Mouse (Mus musculus) stomach, postnatal 0 days (tissue): ENCODE results near the gene Lipc. TPM values are rescaled to one million over a fixed set of nuclear protein-coding genes. Genes with fewer than 3 reads are reported as not detected.

ENCODE experiments used
- ATAC-seq: fragments of 200-750 bp; cut with Nextera tagmentation; 2 replicates; pipeline ENCODE4 v1.8.0; 2017; ENCODE audit not compliant: low FRiP score, low TSS enrichment
- DNase-seq: peaks from one replicate; pipeline ENCODE4 v3.0.0-alpha.2; 2016; ENCODE audit warnings: low spot score
- H3K27ac ChIP-seq: fragments of 300-500 bp; sonication (generic); replicated peaks from 2 replicates; pipeline ENCODE4 v1.5.1; 2014; ENCODE audit warnings: mild to moderate bottlenecking, control low read depth
- H3K27me3 ChIP-seq: fragments of 300-500 bp; sonication (generic); 2 replicates; pipeline ENCODE4 v1.6.1; 2014; ENCODE audit warnings: low read length; ENCODE audit not compliant: control insufficient read depth, insufficient read depth
- H3K36me3 ChIP-seq: fragments of 300-500 bp; sonication (generic); 2 replicates; pipeline ENCODE4 v1.6.1; 2014; ENCODE audit warnings: low read length, mixed read lengths; ENCODE audit not compliant: control insufficient read depth, insufficient read depth
- H3K4me1 ChIP-seq: fragments of 300-500 bp; sonication (generic); replicated peaks from 2 replicates; pipeline ENCODE4 v1.6.1; 2014; ENCODE audit warnings: antibody characterized with exemption; ENCODE audit not compliant: control insufficient read depth, insufficient read depth
- H3K4me2 ChIP-seq: fragments of 300-500 bp; sonication (generic); replicated peaks from 2 replicates; pipeline ENCODE4 v1.6.1; 2014; ENCODE audit warnings: low read depth, mild to moderate bottlenecking, control low read depth, moderate library complexity
- H3K4me3 ChIP-seq: fragments of 300-500 bp; sonication (generic); 2 replicates; pipeline ENCODE4 v1.5.1; 2014; ENCODE audit warnings: low read depth, low read length, control low read depth
- H3K9ac ChIP-seq: fragments of 300-500 bp; sonication (generic); 2 replicates; pipeline ENCODE4 v1.6.1; 2014; ENCODE audit warnings: mild to moderate bottlenecking, low read length, control low read depth, mixed read lengths
- H3K9me3 ChIP-seq: fragments of 300-500 bp; sonication (generic); 2 replicates; pipeline ENCODE4 v1.6.1; 2016; ENCODE audit warnings: low read length; ENCODE audit not compliant: control insufficient read depth
- CTCF ChIP-seq: IDR thresholded peaks from 2 replicates; pipeline ENCODE4 v1.5.1; 2016; ENCODE audit warnings: antibody characterized with exemption, low read depth, mild to moderate bottlenecking, moderate library complexity
- EP300 ChIP-seq: optimal IDR thresholded peaks from 2 replicates; pipeline ENCODE3; 2016; ENCODE audit warnings: antibody characterized with exemption
- WGBS: fragments of 180-500 bp; shearing (Covaris S2); extraction: QIAGEN DNeasy Blood & Tissue Kit; methylation state at CpG from one replicate; pipeline ENCODE4 v1.1.7; 2014; 5-methylcytosine and 5-hydroxymethylcytosine counted together
- polyA plus RNA-seq: library from polyadenylated mRNA; unstranded; fragments of >200 nt; fragmentation: Nextera tagmentation; extraction: Ambion mirVana; gene quantifications from 2 replicates; pipeline ENCODE4 v1.2.1, GENCODE M21; 2015

Lipc gene
- polyA plus RNA-seq, 1 experiment from 2014 or later, result 1.2 TPM

DNA sequence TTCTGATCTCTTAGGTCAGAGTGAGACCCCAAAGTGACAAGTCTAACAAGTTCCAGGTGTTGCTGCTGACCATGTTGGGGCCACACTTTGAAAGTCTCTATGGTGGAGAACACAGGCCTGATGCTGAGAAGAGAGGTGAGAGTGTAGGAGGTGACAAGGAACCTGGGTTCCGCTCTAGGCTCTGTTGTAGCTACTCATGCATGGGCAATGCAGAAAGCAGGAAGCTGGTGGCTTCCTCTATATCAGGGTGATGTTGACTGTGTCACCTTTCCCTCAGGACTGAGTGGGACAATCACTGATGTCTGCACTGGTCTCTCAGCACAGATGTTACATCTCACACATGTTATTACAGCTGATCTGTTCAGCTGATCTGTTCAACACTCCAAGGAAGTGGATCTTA is 57.8 kb downstream of the Lipc start:
- Histone ChIP-seq H3K4me3 (no peak overlapping the region), H3K9ac (no peak overlapping the region), H3K4me1 (no peaks in the 10 kb centered on the region), H3K9me3 (no peaks in the 10 kb centered on the region), H3K27ac (no peak overlapping the region), H3K36me3 (no peaks in the 10 kb centered on the region), H3K4me2 (no peak overlapping the region), H3K27me3 (no peaks in the 10 kb centered on the region)
- 100% methylated on average over 1 of the region's 1 CpGs for WGBS
- ATAC-seq (no peak), DNase-seq (no peak)
- TF ChIP-seq EP300, result no peak
- no peak for TF ChIP-seq CTCF

DNA sequence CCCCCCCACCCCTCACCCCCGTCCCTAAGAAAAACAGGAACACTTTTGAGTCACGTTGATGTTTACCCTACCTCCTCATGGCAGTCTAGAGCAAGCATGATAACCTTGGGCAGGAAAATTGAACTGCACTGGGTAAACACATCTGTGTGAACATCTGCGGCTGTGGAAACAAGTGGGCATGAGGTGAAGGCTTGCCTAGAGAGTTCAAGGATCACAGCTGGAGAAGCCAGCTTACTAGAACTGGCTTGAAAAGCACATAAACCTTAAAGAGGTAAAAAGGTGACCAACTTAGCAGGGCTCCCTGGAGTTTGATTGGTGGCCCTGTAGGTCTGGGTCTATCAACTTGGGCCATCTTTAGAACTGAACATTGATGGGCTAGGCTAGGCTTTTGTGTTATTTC is 58.5 kb downstream of the Lipc start:
- no peak overlapping the region for H3K4me2 ChIP-seq
- 28% methylated on average over 3 of the region's 3 CpGs for WGBS
- H3K36me3 ChIP-seq, result no peaks in the 10 kb centered on the region
- H3K9me3 ChIP-seq, result no peaks in the 10 kb centered on the region
- no peak overlapping the region for H3K4me3 ChIP-seq
- ATAC-seq, result no peak
- TF ChIP-seq EP300, result no peak
- TF ChIP-seq CTCF, result no peak
- peak; percentile 38 for DNase-seq
- 0 out of 2 replicates have a peak overlapping the region, but pooled peaks have one; percentile 9 for H3K27ac ChIP-seq
- H3K4me1 ChIP-seq, result no peaks in the 10 kb centered on the region
- H3K9ac ChIP-seq, result no peak overlapping the region
- no peaks in the 10 kb centered on the region for H3K27me3 ChIP-seq

DNA sequence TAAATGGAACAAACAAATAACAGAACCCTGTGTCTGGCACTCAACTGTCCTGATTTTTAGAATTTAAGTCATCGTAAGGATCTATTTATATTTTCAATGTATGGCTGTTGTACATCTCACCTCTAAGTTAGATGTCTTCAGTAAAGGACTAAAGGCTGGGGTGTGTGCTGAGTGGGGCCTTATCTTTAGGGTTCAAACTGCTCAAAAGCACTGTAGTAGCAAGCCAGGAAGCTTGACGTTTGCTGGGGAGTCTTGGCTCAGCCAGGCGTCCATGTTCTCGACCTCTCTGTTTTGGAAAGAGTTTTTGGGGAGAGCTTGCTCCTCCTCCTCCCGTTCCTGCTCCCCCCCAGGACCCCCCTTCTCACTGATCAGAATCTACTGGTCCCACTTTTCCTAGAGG is 59.4 kb downstream of the Lipc start:
- H3K9ac ChIP-seq, result no peak overlapping the region
- ATAC-seq (no peak), DNase-seq (peak; percentile 12)
- WGBS, result 79% methylated on average over 5 of the region's 5 CpGs
- no peaks in the 10 kb centered on the region for H3K4me1 ChIP-seq
- TF ChIP-seq CTCF, result no peak
- no peak for TF ChIP-seq EP300
- no peaks in the 10 kb centered on the region for H3K9me3 ChIP-seq
- H3K27ac ChIP-seq, result 0 out of 2 replicates have a peak overlapping the region, but pooled peaks have one; percentile 0
- H3K36me3 ChIP-seq, result no peaks in the 10 kb centered on the region
- no peaks in the 10 kb centered on the region for H3K27me3 ChIP-seq
- no peak overlapping the region for H3K4me2 ChIP-seq
- H3K4me3 ChIP-seq, result no peak overlapping the region

DNA sequence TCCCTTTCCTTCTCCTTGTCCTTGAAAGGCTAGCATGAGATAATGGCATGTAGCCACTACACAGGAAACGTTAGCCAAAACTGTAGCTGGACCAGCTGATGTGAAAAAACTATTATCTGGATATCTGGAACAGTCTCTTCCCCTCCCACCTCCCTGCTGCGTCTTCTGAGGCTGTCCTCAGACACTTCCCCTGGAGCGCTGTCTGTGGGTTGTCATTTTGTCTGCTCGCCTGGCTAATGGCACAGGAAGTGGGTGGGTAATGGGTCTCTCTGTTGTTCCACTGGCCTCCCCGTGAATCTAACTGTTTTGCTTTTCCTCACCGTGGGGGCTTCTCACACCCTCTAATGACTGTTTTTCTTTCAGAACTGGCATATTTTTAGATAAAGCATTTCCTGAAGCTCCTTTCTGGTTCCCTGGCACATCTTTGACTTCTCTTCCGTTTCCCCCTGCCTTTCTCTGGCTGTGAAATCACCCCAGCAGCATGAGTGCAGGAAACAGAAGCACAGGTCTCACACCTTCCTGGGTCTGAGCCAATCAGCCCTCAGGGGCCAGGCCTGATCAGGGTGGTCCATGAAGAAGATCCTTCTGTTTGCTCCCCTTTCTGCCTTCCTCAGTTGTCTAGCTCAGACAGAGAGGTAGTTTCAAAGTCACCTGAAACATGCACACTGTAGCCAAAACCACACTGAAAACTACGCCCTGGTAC is 60.4 kb downstream of the Lipc start:
- DNase-seq (no peak), ATAC-seq (no peak)
- 50% methylated on average over 8 of the region's 8 CpGs for WGBS
- 0 out of 2 replicates have a peak overlapping the region, but pooled peaks have one; percentile 8 for H3K27ac ChIP-seq
- H3K9ac ChIP-seq, result no peak overlapping the region
- no peaks in the 10 kb centered on the region for H3K27me3 ChIP-seq
- H3K9me3 ChIP-seq, result no peaks in the 10 kb centered on the region
- no peak overlapping the region for H3K4me2 ChIP-seq
- H3K4me1 ChIP-seq, result no peaks in the 10 kb centered on the region
- no peak overlapping the region for H3K4me3 ChIP-seq
- no peaks in the 10 kb centered on the region for H3K36me3 ChIP-seq
- TF ChIP-seq CTCF (no peak), EP300 (no peak)

DNA sequence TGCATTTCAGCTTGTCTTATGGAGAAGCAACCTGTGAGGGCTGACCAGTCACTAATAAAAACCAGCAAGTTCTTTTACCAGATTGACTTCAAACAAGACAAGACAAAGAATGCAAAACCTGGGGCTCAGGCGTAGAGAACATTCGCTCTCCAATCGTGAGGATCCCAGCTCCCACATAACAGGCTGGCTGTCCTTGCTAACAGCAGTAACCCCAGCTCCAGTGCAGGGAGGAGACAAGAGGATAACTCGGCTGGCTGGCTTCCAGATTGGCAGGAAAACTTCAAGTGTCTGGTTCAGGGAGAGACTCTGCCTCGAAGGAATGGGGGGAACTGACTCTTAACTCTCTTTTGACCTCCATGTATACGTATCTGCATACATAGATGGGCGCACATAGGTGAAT is 61.3 kb downstream of the Lipc start:
- ATAC-seq, result no peak

DNA sequence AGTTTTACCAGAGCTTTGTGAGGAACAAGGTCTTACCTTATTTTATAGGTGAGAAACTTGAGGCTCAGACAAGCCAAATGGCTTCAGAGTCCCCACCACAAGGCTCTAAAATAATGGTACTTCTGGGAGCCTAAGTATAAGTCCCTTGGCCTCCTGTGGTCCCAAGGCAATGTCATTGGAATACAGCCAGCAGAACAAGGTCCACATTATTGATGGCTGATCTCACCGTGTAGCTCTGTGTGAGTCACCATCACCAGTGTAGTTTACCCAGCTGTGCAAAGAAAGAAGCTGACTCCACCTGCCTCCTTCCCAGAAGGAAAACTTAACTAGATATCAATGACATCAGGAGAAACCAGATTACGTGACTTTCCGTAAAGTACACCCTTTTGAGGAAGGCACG is 63.1 kb downstream of the Lipc start:
- Histone ChIP-seq H3K9ac (no peak overlapping the region), H3K4me2 (no peak overlapping the region), H3K9me3 (no peaks in the 10 kb centered on the region), H3K4me3 (no peak overlapping the region), H3K36me3 (no peaks in the 10 kb centered on the region), H3K27ac (peak overlapping the region; percentile 93), H3K4me1 (no peaks in the 10 kb centered on the region), H3K27me3 (no peaks in the 10 kb centered on the region)
- WGBS, result 46% methylated on average over 4 of the region's 4 CpGs
- ATAC-seq, result peak; percentile 96
- TF ChIP-seq CTCF (no peak), EP300 (no peak)
- peak; percentile 79 for DNase-seq

More for the DNA sequence above, 61.3 kb downstream of the Lipc start:
- Histone ChIP-seq H3K9me3 (no peaks in the 10 kb centered on the region), H3K36me3 (no peaks in the 10 kb centered on the region), H3K4me3 (no peak overlapping the region), H3K4me1 (no peaks in the 10 kb centered on the region), H3K4me2 (no peak overlapping the region), H3K27ac (peak overlapping the region; percentile 93), H3K27me3 (no peaks in the 10 kb centered on the region), H3K9ac (no peak overlapping the region)
- DNase-seq, result peak; percentile 18
- no peak for TF ChIP-seq EP300
- TF ChIP-seq CTCF, result no peak
- WGBS, result 87% methylated on average over 7 of the region's 7 CpGs
